ENCODE assay signal across 24 mouse cellular contexts in genomic region chr9:51401779-51402178, GRCm38 (mm10).
DNase-seq lines count a peak whose midpoint lies in the region; ATAC-seq lines count a peak whose summit lies in the region.
"Had no signal": no experiment of that assay in that cellular context is flagged by ENCODE, and none has a peak within 500 bp of the region (broad histone marks: within the 10 kb centered on the region; RNA-seq: fewer than 3 reads in every experiment).

No protein-coding gene starts in this region.

- H3K4me2 ChIP-seq in hindbrain, embryonic 16.5 days (ENCODE audit: low read length): no peak overlapping the region
- H3K4me2 ChIP-seq: forebrain, embryonic 15.5 days; hindbrain, embryonic 12.5 days; kidney, embryonic 15.5 days; limb, embryonic 13.5 days; liver, embryonic 13.5 days; lung, embryonic 14.5 days; neural tube, embryonic 13.5 days had no signal

- H3K27ac ChIP-seq in hindbrain, embryonic 16.5 days (ENCODE audit: low read depth, low read length): no peak overlapping the region
- H3K27ac ChIP-seq: forebrain, embryonic 15.5 days; heart, embryonic 10.5 days; hindbrain, embryonic 12.5 days; kidney, embryonic 15.5 days; limb, embryonic 13.5 days; liver, embryonic 13.5 days; midbrain, embryonic 10.5 days; neural tube, embryonic 13.5 days; stomach, postnatal 0 days had no signal

- no peaks in the 10 kb centered on the region for H3K27me3 ChIP-seq in hindbrain, embryonic 16.5 days (replicated peaks; ENCODE audit: control insufficient read depth, insufficient read depth, low read length)
- H3K27me3 ChIP-seq: forebrain, embryonic 15.5 days; hindbrain, embryonic 12.5 days; kidney, embryonic 15.5 days; limb, embryonic 13.5 days; liver, embryonic 13.5 days; neural tube, embryonic 13.5 days had no signal

- no peak overlapping the region for H3K9ac ChIP-seq in hindbrain, embryonic 16.5 days (ENCODE audit: low read depth, low read length)
- H3K9ac ChIP-seq: forebrain, embryonic 15.5 days; hindbrain, embryonic 12.5 days; kidney, embryonic 15.5 days; limb, embryonic 13.5 days; liver, embryonic 13.5 days; lung, embryonic 14.5 days; neural tube, embryonic 13.5 days had no signal

- ATAC-seq in megakaryocyte, adult 5-6 weeks (ENCODE audit: poor library complexity, severe bottlenecking): peak; percentile 49
- no peak for ATAC-seq in hindbrain, embryonic 16.5 days
- ATAC-seq: forebrain, embryonic 15.5 days; intestine, embryonic 16.5 days had no signal

- no peak overlapping the region for H3K4me3 ChIP-seq in hindbrain, embryonic 16.5 days (ENCODE audit: low read length)
- H3K4me3 ChIP-seq: forebrain, embryonic 15.5 days; heart, embryonic 10.5 days; hindbrain, embryonic 12.5 days; kidney, embryonic 15.5 days; limb, embryonic 13.5 days; liver, embryonic 13.5 days; midbrain, embryonic 10.5 days; neural tube, embryonic 13.5 days had no signal

- H3K9me3 ChIP-seq in hindbrain, embryonic 16.5 days (ENCODE audit: control insufficient read depth, low read length): no peaks in the 10 kb centered on the region
- H3K9me3 ChIP-seq: forebrain, embryonic 15.5 days; heart, embryonic 10.5 days; hindbrain, embryonic 12.5 days; kidney, embryonic 15.5 days; limb, embryonic 13.5 days; liver, embryonic 13.5 days; midbrain, embryonic 10.5 days; neural tube, embryonic 13.5 days had no signal

- no peaks in the 10 kb centered on the region for H3K4me1 ChIP-seq in hindbrain, embryonic 16.5 days (ENCODE audit: control insufficient read depth, insufficient read depth, low read depth, low read length)
- H3K4me1 ChIP-seq: forebrain, embryonic 15.5 days; heart, embryonic 10.5 days; kidney, embryonic 15.5 days; limb, embryonic 13.5 days; liver, embryonic 13.5 days; neural tube, embryonic 13.5 days had no signal

- 85% methylated on average over 3 of the region's 3 CpGs for WGBS in hindbrain, embryonic 16.5 days

- H3K36me3 ChIP-seq in hindbrain, embryonic 16.5 days (ENCODE audit: control insufficient read depth, insufficient read depth, low read length): no peaks in the 10 kb centered on the region
- H3K36me3 ChIP-seq: forebrain, embryonic 15.5 days; heart, embryonic 10.5 days; hindbrain, embryonic 12.5 days; kidney, embryonic 15.5 days; limb, embryonic 13.5 days; liver, embryonic 13.5 days; midbrain, embryonic 10.5 days; neural tube, embryonic 13.5 days had no signal

- DNase-seq in A20 (ENCODE audit: low read depth, low spot score): peak; percentile 85
- DNase-seq in CD8-positive naive resting alpha-beta T cell, adult 2 months (ENCODE audit: low read depth in 2 of 2, low spot score in 2 of 2): peak; percentile 3 to 8
- DNase-seq in thymus, postnatal 14 days: peak; percentile 77
- no peak for DNase-seq in lung, postnatal 4 days
- DNase-seq in cerebellum, postnatal 4 days (ENCODE audit: low spot score in 2 of 2): no peak
- DNase-seq: adrenal gland, adult 8-10 months; cerebellum, adult 9-11 months; gastrocnemius, postnatal 25 days; heart, postnatal 10 days; liver, embryonic 13.5 days; lung, embryonic 14.5 days; lung, postnatal 36 days; right cerebral cortex, postnatal 25 days had no signal

Comparison
In these comparisons a context has a peak if more than half of its experiments do, and no peak if none do; other contexts are left out.
1. DNase-seq: peak in A20 (single experiment), CD8-positive naive resting alpha-beta T cell, adult 2 months (2 of 2) and thymus, postnatal 14 days (single experiment); none in lung, postnatal 4 days (0 of 2) and cerebellum, postnatal 4 days (0 of 2).